Mouse (Mus musculus) ES-Bruce4 (cell line): ENCODE results near the gene Rdh14. TPM values are rescaled to one million over a fixed set of nuclear protein-coding genes. Genes with fewer than 3 reads are reported as not detected.

ENCODE experiments used
- H3K27ac ChIP-seq: 2 replicates; pipeline ENCODE4 v1.5.1; 2012; ENCODE audit warnings: low read length, inconsistent platforms; ENCODE audit not compliant: insufficient read depth
- H3K27me3 ChIP-seq: 2 replicates; pipeline ENCODE4 v1.6.1; 2012; ENCODE audit warnings: mild to moderate bottlenecking, low read length, inconsistent platforms; ENCODE audit not compliant: control insufficient read depth, poor library complexity, insufficient read depth, severe bottlenecking
- H3K36me3 ChIP-seq: 2 replicates; pipeline ENCODE4 v1.6.1; 2012; ENCODE audit warnings: inconsistent platforms, mild to moderate bottlenecking, low read length, moderate library complexity; ENCODE audit not compliant: control insufficient read depth, poor library complexity, insufficient read depth, severe bottlenecking
- H3K4me1 ChIP-seq: one replicate; pipeline ENCODE4 v1.8.1; 2011; ENCODE audit warnings: low read length; ENCODE audit not compliant: control insufficient read depth, insufficient read depth
- H3K4me3 ChIP-seq: 2 replicates; pipeline ENCODE4 v1.5.1; 2011; ENCODE audit warnings: low read depth, mild to moderate bottlenecking, low read length
- H3K9ac ChIP-seq: 2 replicates; pipeline ENCODE4 v1.6.1; 2012; ENCODE audit warnings: low read depth, mild to moderate bottlenecking, inconsistent platforms; ENCODE audit not compliant: poor library complexity, severe bottlenecking
- H3K9me3 ChIP-seq: replicated peaks from 2 replicates; pipeline ENCODE4 v1.6.1; 2012; ENCODE audit warnings: mild to moderate bottlenecking, low read length, inconsistent platforms; ENCODE audit not compliant: control insufficient read depth, poor library complexity, insufficient read depth, severe bottlenecking
- CTCF ChIP-seq: IDR thresholded peaks from one replicate; pipeline ENCODE4 v1.8.1; 2011; ENCODE audit warnings: low read depth, low read length
- EP300 ChIP-seq: IDR thresholded peaks from 2 replicates; pipeline ENCODE4 v1.6.1; 2011; ENCODE audit warnings: low read depth, low read length; ENCODE audit not compliant: insufficient read depth
- POLR2A ChIP-seq: IDR thresholded peaks from one replicate; pipeline ENCODE4 v1.8.1; 2011; ENCODE audit warnings: low read length; ENCODE audit not compliant: insufficient read depth
- polyA plus RNA-seq: library from polyadenylated mRNA; stranded (reverse); fragments of >200 nt; gene quantifications from 2 replicates; pipeline ENCODE4 v1.2.4, GENCODE M21; 2011; ENCODE audit warnings: low read depth; ENCODE audit not compliant: missing spikeins, insufficient read depth, insufficient read length

The Rdh14 gene
- polyA plus RNA-seq, 1 experiment, result 8.4 TPM

- H3K4me3 ChIP-seq, result no peak overlapping the region
- H3K27me3 ChIP-seq, result no peaks in the 10 kb centered on the region; the same call in 1 of the 2 replicates
- H3K27ac ChIP-seq, result no peak overlapping the region
- H3K4me1 ChIP-seq, result no peaks in the 10 kb centered on the region
- H3K36me3 ChIP-seq, result no peaks in the 10 kb centered on the region
- no peak overlapping the region for H3K9ac ChIP-seq
- no peaks in the 10 kb centered on the region for H3K9me3 ChIP-seq
- no peak for TF ChIP-seq EP300
- no peak for TF ChIP-seq CTCF
- TF ChIP-seq POLR2A, result no peak
These were observed 20.1 kb downstream of the Rdh14 start for GRCm38 (mm10) chr12:10410511-10411179.

- Histone ChIP-seq H3K4me3 (no peak overlapping the region), H3K4me1 (no peaks in the 10 kb centered on the region), H3K9me3 (no peaks in the 10 kb centered on the region), H3K36me3 (no peaks in the 10 kb centered on the region), H3K9ac (no peak overlapping the region), H3K27me3 (no peaks in the 10 kb centered on the region; the same call in 1 of the 2 replicates), H3K27ac (no peak overlapping the region)
- TF ChIP-seq EP300 (no peak), CTCF (no peak), POLR2A (no peak)
These were observed 20.9 kb downstream of the Rdh14 start for GRCm38 (mm10) chr12:10411453-10411852.

- no peak for TF ChIP-seq POLR2A
- no peak for TF ChIP-seq CTCF
- no peak for TF ChIP-seq EP300
- Histone ChIP-seq H3K4me3 (no peak overlapping the region), H3K27ac (no peak overlapping the region), H3K36me3 (no peaks in the 10 kb centered on the region), H3K9me3 (no peaks in the 10 kb centered on the region), H3K27me3 (no peaks in the 10 kb centered on the region), H3K9ac (no peak overlapping the region), H3K4me1 (no peaks in the 10 kb centered on the region)
These were observed 31.8 kb downstream of the Rdh14 start for GRCm38 (mm10) chr12:10422347-10422746.

GRCm38 (mm10) chr12:10425982-10426863, 35.7 kb downstream of the Rdh14 start:
- no peak overlapping the region for H3K9ac ChIP-seq
- no peaks in the 10 kb centered on the region; the same call in 1 of the 2 replicates for H3K27me3 ChIP-seq
- no peak overlapping the region for H3K27ac ChIP-seq
- no peaks in the 10 kb centered on the region for H3K36me3 ChIP-seq
- no peaks in the 10 kb centered on the region for H3K4me1 ChIP-seq
- TF ChIP-seq POLR2A (no peak), EP300 (no peak), CTCF (no peak)
- no peak overlapping the region for H3K4me3 ChIP-seq
- H3K9me3 ChIP-seq, result no peaks in the 10 kb centered on the region

- Histone ChIP-seq H3K27ac (no peak overlapping the region), H3K4me3 (no peak overlapping the region), H3K27me3 (no peaks in the 10 kb centered on the region; the same call in 1 of the 2 replicates), H3K4me1 (no peaks in the 10 kb centered on the region), H3K9ac (no peak overlapping the region), H3K36me3 (no peaks in the 10 kb centered on the region), H3K9me3 (no peaks in the 10 kb centered on the region)
- TF ChIP-seq POLR2A, result no peak
- no peak for TF ChIP-seq EP300
- TF ChIP-seq CTCF, result no peak
These were observed 40.4 kb downstream of the Rdh14 start for GRCm38 (mm10) chr12:10430999-10431398.
